Mouse (Mus musculus) thymus, adult 2 months (tissue): Measurements from ENCODE around the gene Thrb.

Source experiments
- CTCF ChIP-seq: fragments of 200-500 bp; IDR thresholded peaks from 2 replicates; pipeline ENCODE4 v1.5.1; 2012; ENCODE audit warnings: mild to moderate bottlenecking, control low read depth, low read length, moderate library complexity, borderline replicate concordance; ENCODE audit not compliant: control insufficient read depth, poor library complexity, insufficient read depth; ENCODE audit errors: extremely low read depth
- POLR2A ChIP-seq: fragments of 200-500 bp; IDR thresholded peaks from 2 replicates; pipeline ENCODE4 v1.6.1; 2012; ENCODE audit warnings: mild to moderate bottlenecking, low read length, control low read depth, moderate library complexity; ENCODE audit not compliant: control insufficient read depth, poor library complexity, insufficient read depth; ENCODE audit errors: extremely low read depth

DNA sequence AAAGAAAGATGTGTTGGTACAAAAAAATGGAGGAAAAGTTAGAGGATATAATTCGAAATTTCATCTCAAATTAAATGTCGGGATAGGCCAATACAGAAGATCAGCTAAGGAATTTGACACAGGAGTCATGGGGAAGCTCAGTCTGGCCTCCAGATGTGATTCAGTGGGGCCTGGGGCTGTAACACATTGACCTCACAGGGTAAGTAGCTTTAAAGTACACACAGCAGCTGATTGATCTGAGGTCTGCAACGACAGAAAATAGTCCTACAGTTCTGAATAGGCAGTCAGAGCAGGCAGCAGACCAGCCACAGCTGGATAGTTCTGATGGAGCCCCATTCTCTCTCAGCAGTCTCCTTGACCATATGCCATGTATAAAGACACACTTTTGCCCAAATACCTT is 80.8 kb downstream of the Thrb start:
- no peak for TF ChIP-seq CTCF
- no peak for TF ChIP-seq POLR2A
